Mouse (Mus musculus) megakaryocyte, embryonic 14.5 days (primary cell): Measurements from ENCODE around the gene Elf5.

ENCODE experiments used
- FLI1 ChIP-seq: IDR thresholded peaks from 2 replicates; pipeline ENCODE4 v1.6.1; 2012; ENCODE audit warnings: low read length, inconsistent platforms, mixed read lengths
- GATA1 ChIP-seq: IDR thresholded peaks from 3 replicates; pipeline ENCODE4 v1.6.1; 2012; ENCODE audit warnings: mixed read lengths, low read length, inconsistent platforms, borderline replicate concordance

GRCm38 (mm10) chr2:103413381-103413780, 1.9 kb downstream of the Elf5 start:
- TF ChIP-seq GATA1 (no peak), FLI1 (no peak)
